Mouse (Mus musculus) heart, embryonic 10.5 days (tissue): ENCODE measurements around the gene Calr4. TPM values are rescaled to one million over a fixed set of nuclear protein-coding genes. Genes with fewer than 3 reads are reported as not detected.

Source experiments
- polyA plus RNA-seq: library from polyadenylated mRNA; unstranded; fragments of >200 nt; fragmentation: Nextera tagmentation; extraction: Ambion mirVana; gene quantifications from 2 replicates; pipeline ENCODE4 v1.2.1, GENCODE M21; 2016

The Calr4 gene
- polyA plus RNA-seq, 1 experiment from 2014 or later, result 0.11 TPM

Other genes with a start within 250 kb of the Calr4 start
- gene Nrd1, start 233.8 kb upstream of the Calr4 start, polyA plus RNA-seq, result 54.4 and 62.4 TPM in 2 replicates
- 41.1 and 43.5 TPM in 2 replicates for gene Osbpl9, start 32.2 kb upstream of the Calr4 start, polyA plus RNA-seq
- gene Eps15, start 45.8 kb downstream of the Calr4 start, polyA plus RNA-seq, result 32.6 and 37.3 TPM in 2 replicates
- gene Ttc39a, start 172.1 kb downstream of the Calr4 start, polyA plus RNA-seq, result 9.4 and 10.7 TPM in 2 replicates